ENCODE assay signal across 8 mouse cellular contexts in the genomic region with DNA sequence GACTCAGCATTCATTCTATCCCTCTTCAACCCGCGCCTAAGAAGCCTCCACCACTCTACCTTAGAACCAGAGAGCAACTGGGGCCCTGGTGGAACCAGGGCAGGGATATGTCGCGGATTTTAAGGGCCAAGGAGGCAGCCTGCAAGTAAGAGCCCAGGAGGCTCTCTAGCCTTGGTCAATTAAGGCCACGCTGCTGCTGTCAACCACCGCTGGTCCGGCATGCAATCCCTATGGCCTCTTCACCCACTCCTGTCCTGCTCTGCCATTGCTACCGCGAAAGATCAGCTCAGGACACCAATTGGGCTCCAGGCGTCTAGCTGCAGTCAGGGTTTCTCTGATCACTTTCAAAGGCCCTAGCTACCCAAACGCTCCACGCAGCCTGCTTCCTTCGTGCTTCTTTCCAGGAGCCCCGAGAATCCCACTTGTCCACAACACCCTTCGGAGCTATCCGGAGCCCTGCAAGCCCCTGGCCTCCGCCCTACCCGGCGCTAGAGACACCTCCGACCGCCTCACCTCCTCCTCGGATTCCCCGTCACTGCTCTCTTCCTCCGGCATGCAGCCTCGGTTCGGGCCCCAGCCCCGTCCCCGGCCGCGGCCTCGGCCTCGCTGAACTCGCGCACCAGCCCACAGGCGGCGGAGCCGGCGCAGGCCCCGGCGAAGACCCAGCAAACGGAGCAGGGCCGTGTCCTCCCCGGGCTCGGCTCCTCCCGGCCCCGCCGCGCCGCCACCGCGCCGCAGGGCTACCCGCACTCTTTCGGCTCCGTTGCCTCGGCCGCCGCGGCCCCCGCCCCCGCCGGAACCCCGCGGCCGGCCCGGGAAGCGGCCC. TPM values are rescaled to one million over a fixed set of nuclear protein-coding genes. Genes with fewer than 3 reads are reported as not detected.
A peak's percentile ranks its signal among the peaks of the same experiment; 100 is the strongest.
DNase-seq lines count a peak whose midpoint lies in the region; ATAC-seq and TF ChIP-seq lines count a peak whose summit lies in the region.

No protein-coding gene starts in this region.

- TF ChIP-seq POLR2A in limb, embryonic 14.5 days (IDR thresholded peaks at IDR 0.05; ENCODE audit: borderline replicate concordance, extremely low read depth, insufficient read depth, insufficient read length) = no peak

- DNase-seq in right cerebral cortex, adult 2 months (ENCODE audit: low spot score in 2 of 2) = peak; percentile 38 to 50
- DNase-seq in right cerebral cortex, adult 18-20 months = no peak
- peak; percentile 33 to 43 for DNase-seq in adrenal gland, postnatal 4 days (ENCODE audit: low spot score in 2 of 2)
- DNase-seq in limb, embryonic 14.5 days (ENCODE audit: low spot score) = no peak
- peak; percentile 70 for DNase-seq in naive thymus-derived CD4-positive, alpha-beta T cell, adult 2 months (ENCODE audit: low read depth)
- peak; percentile 68 for DNase-seq in thymus, postnatal 14 days

- H3K4me2 ChIP-seq in forebrain, embryonic 16.5 days (ENCODE audit: low read length) = peak overlapping the region; percentile 83
- H3K4me2 ChIP-seq in limb, embryonic 14.5 days (replicated peaks; ENCODE audit: low read depth, low read length, severe bottlenecking) = peak overlapping the region; percentile 85

- peak; percentile 39 for ATAC-seq in forebrain, embryonic 16.5 days
- peak; percentile 20 for ATAC-seq in inflammation-experienced regulatory T-cells, adult 6 months
- peak; percentile 10 for ATAC-seq in limb, embryonic 14.5 days (ENCODE audit: low FRiP score, low read depth)

- H3K4me1 ChIP-seq in forebrain, embryonic 16.5 days (replicated peaks; ENCODE audit: control insufficient read depth, insufficient read depth, low read length) = peaks cover 23% of the 10 kb centered on the region
- H3K4me1 ChIP-seq in limb, embryonic 14.5 days (ENCODE audit: control insufficient read depth, insufficient read depth, low read length) = peaks cover 14% of the 10 kb centered on the region

- peak overlapping the region; percentile 99 for H3K4me3 ChIP-seq in forebrain, embryonic 16.5 days (replicated peaks; ENCODE audit: low read length)
- peak overlapping the region; percentile 96 for H3K4me3 ChIP-seq in limb, embryonic 14.5 days (replicated peaks; ENCODE audit: low read length)

- no peaks in the 10 kb centered on the region for H3K9me3 ChIP-seq in forebrain, embryonic 16.5 days (ENCODE audit: control insufficient read depth, low read length)
- H3K9me3 ChIP-seq in limb, embryonic 14.5 days (ENCODE audit: control insufficient read depth, low read length) = no peaks in the 10 kb centered on the region

- H3K36me3 ChIP-seq in forebrain, embryonic 16.5 days (ENCODE audit: control insufficient read depth, insufficient read depth) = peaks cover 20% of the 10 kb centered on the region
- peaks cover 37% of the 10 kb centered on the region for H3K36me3 ChIP-seq in limb, embryonic 14.5 days (ENCODE audit: control insufficient read depth, insufficient read depth, low read length)

- under 1% methylated on average over 60 of the region's 67 CpGs for WGBS in forebrain, embryonic 16.5 days
- WGBS in limb, embryonic 14.5 days = under 1% methylated on average over 59 of the region's 67 CpGs

- H3K27ac ChIP-seq in forebrain, embryonic 16.5 days (ENCODE audit: low read length) = peak overlapping the region; percentile 91
- H3K27ac ChIP-seq in limb, embryonic 14.5 days (replicated peaks; ENCODE audit: low read depth, low read length) = peak overlapping the region; percentile 92

- peak overlapping the region; percentile 99 for H3K9ac ChIP-seq in forebrain, embryonic 16.5 days (replicated peaks; ENCODE audit: low read depth, low read length)
- H3K9ac ChIP-seq in limb, embryonic 14.5 days (ENCODE audit: low read depth, low read length, severe bottlenecking) = peak overlapping the region; percentile 98

- H3K27me3 ChIP-seq in forebrain, embryonic 16.5 days (replicated peaks; ENCODE audit: control insufficient read depth, insufficient read depth, low read length) = no peaks in the 10 kb centered on the region
- no peaks in the 10 kb centered on the region for H3K27me3 ChIP-seq in limb, embryonic 14.5 days (ENCODE audit: control insufficient read depth, insufficient read depth, low read length)

RNA-seq across cellular contexts. Expression of a gene that starts 0.5 kb away (rescaled TPM):
- total RNA-seq in adrenal gland, postnatal 4 days (2021) = 10 to 100 TPM; 71.4 to 84.4 TPM
- polyA plus RNA-seq in forebrain, embryonic 16.5 days (2015; fragmentation: Nextera tagmentation; extraction: Ambion mirVana) = 8.7 and 15.6 TPM in 2 replicates
- 10 to 100 TPM; 15.7 to 23.0 (median 22.6) TPM for polyA plus RNA-seq in inflammation-experienced regulatory T-cells, adult 6 months (2017; shearing (Covaris generic))
- polyA plus RNA-seq in limb, embryonic 14.5 days (2012; rRNA removed) = 62.0 and 73.8 TPM in 2 replicates
- 13.1 and 15.4 TPM in 2 replicates for polyA plus RNA-seq in limb, embryonic 14.5 days (2014; fragmentation: Nextera tagmentation; extraction: Ambion mirVana)

RNA-seq across cellular contexts. Expression of a gene that starts 10.7 kb away (rescaled TPM):
- under 1 TPM in 1 of 2 experiments, not detected in 1; 0.65 TPM for total RNA-seq in adrenal gland, postnatal 4 days (2021)
- 0.22 and 0.23 TPM in 2 replicates for polyA plus RNA-seq in forebrain, embryonic 16.5 days (2015; fragmentation: Nextera tagmentation; extraction: Ambion mirVana)
- polyA plus RNA-seq in inflammation-experienced regulatory T-cells, adult 6 months (2017; shearing (Covaris generic)) = 10 to 100 TPM; 11.7 to 28.7 (median 11.9) TPM
- polyA plus RNA-seq in limb, embryonic 14.5 days (2012; rRNA removed) = 0.51 and 0.55 TPM in 2 replicates
- 0.62 and 0.67 TPM in 2 replicates for polyA plus RNA-seq in limb, embryonic 14.5 days (2014; fragmentation: Nextera tagmentation; extraction: Ambion mirVana)

RNA-seq across cellular contexts. Expression of a gene that starts 22.8 kb away (rescaled TPM):
- total RNA-seq in adrenal gland, postnatal 4 days (2021) = 1 to 10 TPM; 4.5 to 5.2 TPM
- polyA plus RNA-seq in forebrain, embryonic 16.5 days (2015; fragmentation: Nextera tagmentation; extraction: Ambion mirVana) = 5.8 and 6.3 TPM in 2 replicates
- 100 to 1,000 TPM; 118 to 196 (median 157) TPM for polyA plus RNA-seq in inflammation-experienced regulatory T-cells, adult 6 months (2017; shearing (Covaris generic))
- 5.2 and 6.0 TPM in 2 replicates for polyA plus RNA-seq in limb, embryonic 14.5 days (2012; rRNA removed)
- 1.7 and 4.9 TPM in 2 replicates for polyA plus RNA-seq in limb, embryonic 14.5 days (2014; fragmentation: Nextera tagmentation; extraction: Ambion mirVana)

RNA-seq across cellular contexts. Expression of a gene that starts 24.6 kb away (rescaled TPM):
- 1 to 10 TPM in 1 of 2 experiments, under 1 TPM in 1; 0.93 to 1.2 TPM for total RNA-seq in adrenal gland, postnatal 4 days (2021)
- polyA plus RNA-seq in forebrain, embryonic 16.5 days (2015; fragmentation: Nextera tagmentation; extraction: Ambion mirVana) = 0.34 and 0.40 TPM in 2 replicates
- 1 to 10 TPM in 2 of 3 experiments, under 1 TPM in 1; 0.47 to 3.1 (median 1.5) TPM for polyA plus RNA-seq in inflammation-experienced regulatory T-cells, adult 6 months (2017; shearing (Covaris generic))
- polyA plus RNA-seq in limb, embryonic 14.5 days (2012; rRNA removed) = 4.7 and 5.7 TPM in 2 replicates
- polyA plus RNA-seq in limb, embryonic 14.5 days (2014; fragmentation: Nextera tagmentation; extraction: Ambion mirVana) = 1.2 and 1.7 TPM in 2 replicates

RNA-seq across cellular contexts. Expression of a gene that starts 24.6 kb away (rescaled TPM):
- total RNA-seq in adrenal gland, postnatal 4 days (2021) = 100 to 1,000 TPM; 125 to 131 TPM
- polyA plus RNA-seq in forebrain, embryonic 16.5 days (2015; fragmentation: Nextera tagmentation; extraction: Ambion mirVana) = 117 and 121 TPM in 2 replicates
- polyA plus RNA-seq in inflammation-experienced regulatory T-cells, adult 6 months (2017; shearing (Covaris generic)) = 100 to 1,000 TPM; 271 to 363 (median 299) TPM
- polyA plus RNA-seq in limb, embryonic 14.5 days (2012; rRNA removed) = 141 and 161 TPM in 2 replicates
- polyA plus RNA-seq in limb, embryonic 14.5 days (2014; fragmentation: Nextera tagmentation; extraction: Ambion mirVana) = 136 and 137 TPM in 2 replicates

Comparison
In these comparisons a context has a peak if more than half of its experiments do, and no peak if none do; other contexts are left out.
1. DNase-seq: peak in right cerebral cortex, adult 2 months (2 of 2), adrenal gland, postnatal 4 days (2 of 2), naive thymus-derived CD4-positive, alpha-beta T cell, adult 2 months (single experiment) and thymus, postnatal 14 days (single experiment); none in right cerebral cortex, adult 18-20 months (single experiment) and limb, embryonic 14.5 days (single experiment).
2. RNA of a gene that starts 10.7 kb away (polyA plus RNA-seq): 11.7 to 28.7 TPM in inflammation-experienced regulatory T-cells, adult 6 months; 0.51 to 0.67 TPM in limb, embryonic 14.5 days and 0.22 to 0.23 TPM in forebrain, embryonic 16.5 days; every median in the first group is over 4 times any median in the second.
3. RNA of a gene that starts 22.8 kb away (polyA plus RNA-seq): 118 to 196 TPM in inflammation-experienced regulatory T-cells, adult 6 months; 5.8 to 6.3 TPM in forebrain, embryonic 16.5 days and 1.7 to 6.0 TPM in limb, embryonic 14.5 days; every median in the first group is over 10 times any median in the second.
4. Peak in every context shown above with its lines, with median percentiles within 50 percentile points of each other: ATAC-seq.